Mouse (Mus musculus): Measurements from ENCODE around the gene Uvrag. TPM values are rescaled to one million over a fixed set of nuclear protein-coding genes. Genes with fewer than 3 reads are reported as not detected.

Uvrag gene
- total and polyA plus RNA-seq, 3 experiments = 5.9 to 22.1 (median 21.0) TPM

GRCm38 (mm10) chr7:99014620-99015019 lies 126.3 kb downstream of the Uvrag start:
- H3K27ac ChIP-seq = no peak overlapping the region
- intact Hi-C loops (cut with DNase I) = no loop called here
- WGBS = 68% methylated on average over 4 of the region's 4 CpGs
- peaks cover 3% of the 10 kb centered on the region for H3K4me1 ChIP-seq (ENCODE audit: control insufficient read depth, insufficient read depth, low read length)
- no peaks in the 10 kb centered on the region for H3K36me3 ChIP-seq (ENCODE audit: control insufficient read depth, insufficient read depth, low read length)
- H3K79me2 ChIP-seq (replicated peaks; ENCODE audit: control insufficient read depth, insufficient read depth, low read length) = no peaks in the 10 kb centered on the region; the same call in 1 of the 2 replicates
- H3K27me3 ChIP-seq (ENCODE audit: control insufficient read depth, insufficient read depth, low read length) = no peaks in the 10 kb centered on the region
- DNase-seq = no peak
- TF ChIP-seq POLR2A (IDR thresholded peaks at IDR 0.05; ENCODE audit: insufficient read depth, low read depth, low read length) (no peak), EP300 (IDR thresholded peaks at IDR 0.05; ENCODE audit: insufficient read depth, low read depth, low read length) (no peak), CTCF (IDR thresholded peaks at IDR 0.05) (no peak)
- H3K9ac ChIP-seq (ENCODE audit: low read depth, low read length) = no peak overlapping the region
- H3K4me3 ChIP-seq = no peak overlapping the region

- Histone ChIP-seq H3K79me2 (replicated peaks; ENCODE audit: control insufficient read depth, insufficient read depth, low read length) (peaks cover 1% of the 10 kb centered on the region), H3K36me3 (ENCODE audit: control insufficient read depth, insufficient read depth, low read length) (no peaks in the 10 kb centered on the region), H3K27ac (no peak overlapping the region), H3K4me1 (ENCODE audit: control insufficient read depth, insufficient read depth, low read length) (no peaks in the 10 kb centered on the region; the same call in 1 of the 2 replicates), H3K27me3 (ENCODE audit: control insufficient read depth, insufficient read depth, low read length) (no peaks in the 10 kb centered on the region), H3K4me3 (no peak overlapping the region), H3K9ac (ENCODE audit: low read depth, low read length) (no peak overlapping the region)
- no peak for DNase-seq
- intact Hi-C loops (cut with DNase I) = no loop called here
- 72% methylated on average over 16 of the region's 16 CpGs for WGBS
- TF ChIP-seq POLR2A (IDR thresholded peaks at IDR 0.05; ENCODE audit: insufficient read depth, low read depth, low read length) (no peak), EP300 (IDR thresholded peaks at IDR 0.05; ENCODE audit: insufficient read depth, low read depth, low read length) (no peak), CTCF (IDR thresholded peaks at IDR 0.05) (no peak)
Observed at GRCm38 (mm10) chr7:99007506-99008354, 133.2 kb downstream of the Uvrag start.

- Histone ChIP-seq H3K4me1 (ENCODE audit: control insufficient read depth, insufficient read depth, low read length) (no peaks in the 10 kb centered on the region; the same call in 1 of the 2 replicates), H3K4me3 (no peak overlapping the region), H3K36me3 (ENCODE audit: control insufficient read depth, insufficient read depth, low read length) (peaks cover 2% of the 10 kb centered on the region; the same call in 1 of the 2 replicates), H3K27ac (no peak overlapping the region), H3K79me2 (replicated peaks; ENCODE audit: control insufficient read depth, insufficient read depth, low read length) (peaks cover 1% of the 10 kb centered on the region), H3K27me3 (ENCODE audit: control insufficient read depth, insufficient read depth, low read length) (no peaks in the 10 kb centered on the region), H3K9ac (ENCODE audit: low read depth, low read length) (no peak overlapping the region)
- WGBS = 93% methylated on average over 6 of the region's 6 CpGs
- intact Hi-C loops (cut with DNase I) = no loop called here
- DNase-seq = no peak
- no peak for TF ChIP-seq EP300 (IDR thresholded peaks at IDR 0.05; ENCODE audit: insufficient read depth, low read depth, low read length)
- no peak for TF ChIP-seq CTCF (IDR thresholded peaks at IDR 0.05)
Observed at GRCm38 (mm10) chr7:99003231-99003630, 137.7 kb downstream of the Uvrag start.

GRCm38 (mm10) chr7:98998722-98999121 lies 142.2 kb downstream of the Uvrag start:
- no peak overlapping the region for H3K4me3 ChIP-seq
- no peaks in the 10 kb centered on the region for H3K27me3 ChIP-seq (ENCODE audit: control insufficient read depth, insufficient read depth, low read length)
- no peaks in the 10 kb centered on the region for H3K4me1 ChIP-seq (ENCODE audit: control insufficient read depth, insufficient read depth, low read length)
- no peak for DNase-seq
- intact Hi-C loops (cut with DNase I) = no loop called here
- H3K27ac ChIP-seq = no peak overlapping the region
- TF ChIP-seq CTCF (IDR thresholded peaks at IDR 0.05) (no peak), EP300 (IDR thresholded peaks at IDR 0.05; ENCODE audit: insufficient read depth, low read depth, low read length) (no peak), POLR2A (IDR thresholded peaks at IDR 0.05; ENCODE audit: insufficient read depth, low read depth, low read length) (no peak)
- H3K79me2 ChIP-seq (replicated peaks; ENCODE audit: control insufficient read depth, insufficient read depth, low read length) = no peaks in the 10 kb centered on the region
- H3K9ac ChIP-seq (ENCODE audit: low read depth, low read length) = no peak overlapping the region
- H3K36me3 ChIP-seq (ENCODE audit: control insufficient read depth, insufficient read depth, low read length) = peaks cover 2% of the 10 kb centered on the region; the same call in 1 of the 2 replicates

- no peak for DNase-seq
- WGBS = 93% methylated on average over 7 of the region's 7 CpGs
- no peak overlapping the region for H3K9ac ChIP-seq (ENCODE audit: low read depth, low read length)
- no peak for TF ChIP-seq POLR2A (IDR thresholded peaks at IDR 0.05; ENCODE audit: insufficient read depth, low read depth, low read length)
- no peak for TF ChIP-seq EP300 (IDR thresholded peaks at IDR 0.05; ENCODE audit: insufficient read depth, low read depth, low read length)
- no peak for TF ChIP-seq CTCF (IDR thresholded peaks at IDR 0.05)
- H3K27ac ChIP-seq = no peak overlapping the region
- no peaks in the 10 kb centered on the region for H3K79me2 ChIP-seq (replicated peaks; ENCODE audit: control insufficient read depth, insufficient read depth, low read length)
- H3K27me3 ChIP-seq (ENCODE audit: control insufficient read depth, insufficient read depth, low read length) = no peaks in the 10 kb centered on the region
- intact Hi-C loops (cut with DNase I) = no loop called here
- H3K4me1 ChIP-seq (ENCODE audit: control insufficient read depth, insufficient read depth, low read length) = no peaks in the 10 kb centered on the region
- no peak overlapping the region for H3K4me3 ChIP-seq
- peaks cover 2% of the 10 kb centered on the region; the same call in 1 of the 2 replicates for H3K36me3 ChIP-seq (ENCODE audit: control insufficient read depth, insufficient read depth, low read length)
Observed at GRCm38 (mm10) chr7:98997760-98998159, 143.2 kb downstream of the Uvrag start.

- Histone ChIP-seq H3K4me1 (ENCODE audit: control insufficient read depth, insufficient read depth, low read length) (no peaks in the 10 kb centered on the region), H3K27me3 (ENCODE audit: control insufficient read depth, insufficient read depth, low read length) (no peaks in the 10 kb centered on the region), H3K36me3 (ENCODE audit: control insufficient read depth, insufficient read depth, low read length) (peaks cover 2% of the 10 kb centered on the region; the same call in 1 of the 2 replicates), H3K79me2 (replicated peaks; ENCODE audit: control insufficient read depth, insufficient read depth, low read length) (no peaks in the 10 kb centered on the region), H3K9ac (ENCODE audit: low read depth, low read length) (no peak overlapping the region), H3K4me3 (no peak overlapping the region), H3K27ac (no peak overlapping the region)
- 95% methylated on average over 6 of the region's 6 CpGs for WGBS
- intact Hi-C loops (cut with DNase I) = no loop called here
- no peak for DNase-seq
- TF ChIP-seq CTCF (IDR thresholded peaks at IDR 0.05) = no peak
- TF ChIP-seq EP300 (IDR thresholded peaks at IDR 0.05; ENCODE audit: insufficient read depth, low read depth, low read length) = no peak
- no peak for TF ChIP-seq POLR2A (IDR thresholded peaks at IDR 0.05; ENCODE audit: insufficient read depth, low read depth, low read length)
Observed at GRCm38 (mm10) chr7:98996791-98997190, 144.2 kb downstream of the Uvrag start.

All from heart, adult 2 months (tissue).